Mouse (Mus musculus): ENCODE data around the gene Tmem126a. TPM values are rescaled to one million over a fixed set of nuclear protein-coding genes. Genes with fewer than 3 reads are reported as not detected.

The Tmem126a gene
- polyA plus RNA-seq, 1 experiment from 2014 or later: 119 TPM

GRCm38 (mm10) chr7:90443101-90444091 lies 13.6 kb downstream of the Tmem126a start:
- H3K36me3 ChIP-seq: peaks cover 7% of the 10 kb centered on the region; the same call in 1 of the 2 replicates
- peak; percentile 73 for ATAC-seq (ENCODE audit: low FRiP score, low read depth)
- peak overlapping the region; percentile 98 for H3K4me2 ChIP-seq (replicated peaks)
- peaks cover 6% of the 10 kb centered on the region; the same call in 1 of the 2 replicates for H3K4me1 ChIP-seq
- H3K4me3 ChIP-seq: peak overlapping the region; percentile 96
- H3K27me3 ChIP-seq: no peaks in the 10 kb centered on the region
- no peaks in the 10 kb centered on the region for H3K9me3 ChIP-seq
- under 1% methylated on average over 113 of the region's 123 CpGs for WGBS
- peak overlapping the region; percentile 99 for H3K27ac ChIP-seq (replicated peaks)
- H3K9ac ChIP-seq (replicated peaks): peak overlapping the region; percentile 98

DNA sequence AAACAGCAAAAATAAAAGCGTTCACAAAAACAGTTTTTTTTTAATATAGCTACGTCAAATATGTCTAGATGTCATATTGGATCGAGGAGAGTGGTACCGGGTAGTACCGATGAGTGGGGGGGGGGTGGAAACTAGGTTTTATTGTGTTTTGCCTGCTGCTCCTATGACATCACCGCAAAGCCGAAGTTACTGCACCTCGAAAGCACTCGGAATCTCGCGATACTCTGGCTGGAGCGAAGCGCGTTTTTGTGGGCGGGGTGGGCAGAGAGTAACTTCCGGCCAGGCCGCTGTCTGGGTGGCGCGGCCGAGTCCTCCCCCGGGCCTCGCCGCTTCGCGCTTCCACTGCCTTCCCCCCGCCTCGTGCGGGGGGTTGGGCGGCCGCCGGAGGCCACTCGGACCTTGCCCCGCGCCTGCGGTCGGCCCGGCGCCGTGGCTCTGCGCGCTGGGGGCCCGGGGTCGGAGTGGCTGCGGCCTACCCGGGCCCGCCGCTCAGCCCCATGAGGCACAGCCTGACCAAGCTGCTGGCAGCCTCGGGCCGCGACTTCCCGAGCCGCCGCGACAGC lies 14.4 kb downstream of the Tmem126a start, which contains the start of gene Crebzf:
Gene Crebzf, plus strand, starts transcription at position 212 of the 563 bp plus-strand sequence.
- WGBS: under 1% methylated on average over 54 of the region's 54 CpGs
- Histone ChIP-seq H3K9ac (replicated peaks) (peak within 1 kb of the TSS; percentile 98), H3K9me3 (no peaks in the 10 kb centered on the region)

DNA sequence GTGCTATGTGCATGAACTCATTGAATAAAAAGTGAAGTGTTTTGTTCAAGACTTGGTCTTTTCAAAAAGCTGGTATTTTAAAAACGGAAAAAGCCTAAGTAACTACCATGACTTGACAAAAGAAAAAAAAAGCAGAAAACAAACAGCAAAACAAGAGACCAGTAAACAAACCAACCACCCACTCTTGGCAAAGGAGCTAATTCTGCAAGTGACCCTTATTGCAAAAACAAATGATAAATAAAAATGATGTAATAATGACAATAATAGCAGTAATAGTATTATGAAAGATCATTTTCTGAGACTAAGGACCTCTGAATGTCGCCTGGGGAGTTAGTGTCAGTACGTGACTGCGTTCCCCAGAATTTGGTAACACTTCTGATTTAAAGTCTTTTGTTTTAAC lies 15.0 kb downstream of the Tmem126a start:
- Histone ChIP-seq H3K4me3 (peak overlapping the region; percentile 96), H3K27ac (replicated peaks) (peak overlapping the region; percentile 99), H3K9ac (replicated peaks) (peak overlapping the region; percentile 37; the same call in 1 of the 2 replicates), H3K9me3 (no peaks in the 10 kb centered on the region), H3K36me3 (0 out of 2 replicates have a peak, but pooled peaks cover under 1% of the 10 kb centered on the region), H3K4me2 (replicated peaks) (peak overlapping the region; percentile 54), H3K27me3 (no peaks in the 10 kb centered on the region), H3K4me1 (peaks cover 6% of the 10 kb centered on the region; the same call in 1 of the 2 replicates)
- peak; percentile 20 for ATAC-seq (ENCODE audit: low FRiP score, low read depth)
- 11% methylated on average over 4 of the region's 4 CpGs for WGBS

More for the DNA sequence above, 14.4 kb downstream of the Tmem126a start, which contains the start of gene Crebzf:
- Histone ChIP-seq H3K4me2 (replicated peaks) (peak within 1 kb of the TSS; percentile 98), H3K4me1 (peaks cover 6% of the 10 kb centered on the region; the same call in 1 of the 2 replicates), H3K27me3 (no peaks in the 10 kb centered on the region), H3K27ac (replicated peaks) (peak within 1 kb of the TSS; percentile 99), H3K4me3 (peak within 1 kb of the TSS; percentile 96), H3K36me3 (peaks cover 5% of the 10 kb centered on the region; the same call in 1 of the 2 replicates)
- ATAC-seq (ENCODE audit: low FRiP score, low read depth): peak; percentile 95

DNA sequence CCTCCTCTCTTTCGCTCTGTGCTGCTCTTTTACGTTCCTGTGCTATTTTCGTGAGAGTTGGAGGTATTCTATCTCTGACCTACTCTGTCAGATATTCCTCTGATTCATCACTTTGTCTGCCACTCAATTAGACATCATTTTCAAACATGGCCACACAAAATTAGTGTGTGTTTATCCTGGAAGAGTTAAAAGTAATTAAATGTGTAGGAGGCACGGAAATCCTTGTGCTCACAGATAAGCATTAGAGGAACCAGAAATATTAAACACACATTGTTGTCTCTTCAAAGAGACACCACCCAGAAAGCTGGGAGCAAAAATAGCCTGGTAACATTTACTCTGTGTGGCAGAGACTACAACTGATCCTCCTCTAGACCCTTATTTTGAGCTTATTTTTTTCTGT lies 17.0 kb downstream of the Tmem126a start:
- Histone ChIP-seq H3K27ac (replicated peaks) (no peak overlapping the region), H3K4me2 (replicated peaks) (no peak overlapping the region), H3K36me3 (no peaks in the 10 kb centered on the region), H3K9me3 (no peaks in the 10 kb centered on the region), H3K4me3 (no peak overlapping the region), H3K9ac (replicated peaks) (no peak overlapping the region), H3K4me1 (0 out of 2 replicates have a peak, but pooled peaks cover 4% of the 10 kb centered on the region), H3K27me3 (no peaks in the 10 kb centered on the region)
- WGBS: 90% methylated on average over 4 of the region's 4 CpGs
- no peak for ATAC-seq (ENCODE audit: low FRiP score, low read depth)

GRCm38 (mm10) chr7:90432221-90432620 lies 24.8 kb downstream of the Tmem126a start:
- H3K4me2 ChIP-seq (replicated peaks): no peak overlapping the region
- H3K27me3 ChIP-seq: peaks cover 1% of the 10 kb centered on the region; the same call in 1 of the 2 replicates
- H3K27ac ChIP-seq (replicated peaks): no peak overlapping the region
- H3K9ac ChIP-seq (replicated peaks): no peak overlapping the region
- H3K36me3 ChIP-seq: no peaks in the 10 kb centered on the region
- H3K4me1 ChIP-seq: no peaks in the 10 kb centered on the region; the same call in 1 of the 2 replicates
- H3K4me3 ChIP-seq: no peak overlapping the region
- ATAC-seq (ENCODE audit: low FRiP score, low read depth): no peak
- H3K9me3 ChIP-seq: no peaks in the 10 kb centered on the region

DNA sequence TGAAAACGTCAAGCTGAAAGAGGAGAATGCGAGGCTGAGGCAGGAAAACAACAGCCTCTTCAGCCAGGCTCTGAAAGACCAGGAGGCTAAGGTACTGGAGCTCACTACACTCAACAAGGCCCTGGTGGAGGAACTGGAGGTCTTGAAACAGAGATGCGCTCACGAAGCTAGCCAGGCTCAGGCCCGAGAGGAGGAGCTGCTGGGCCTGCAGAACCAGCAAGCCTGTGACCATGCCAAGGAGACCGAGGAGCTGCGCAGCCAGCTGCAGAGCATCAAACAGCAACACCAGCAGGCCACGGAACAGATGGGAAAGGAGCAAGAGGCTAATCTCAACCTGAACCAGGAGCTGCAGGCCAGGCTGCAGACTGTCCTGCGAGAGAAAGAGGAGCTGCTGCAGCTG lies 30.0 kb downstream of the Tmem126a start:
- H3K4me1 ChIP-seq: peaks cover 7% of the 10 kb centered on the region
- WGBS: 70% methylated on average over 9 of the region's 9 CpGs
- peak overlapping the region; percentile 38 for H3K4me3 ChIP-seq
- H3K9me3 ChIP-seq: no peaks in the 10 kb centered on the region
- H3K4me2 ChIP-seq (replicated peaks): peak overlapping the region; percentile 60
- ATAC-seq (ENCODE audit: low FRiP score, low read depth): no peak
- no peaks in the 10 kb centered on the region for H3K36me3 ChIP-seq
- peaks cover 7% of the 10 kb centered on the region for H3K27me3 ChIP-seq
- 0 out of 2 replicates have a peak overlapping the region, but pooled peaks have one; percentile 1 for H3K9ac ChIP-seq (replicated peaks)
- H3K27ac ChIP-seq (replicated peaks): no peak overlapping the region

DNA sequence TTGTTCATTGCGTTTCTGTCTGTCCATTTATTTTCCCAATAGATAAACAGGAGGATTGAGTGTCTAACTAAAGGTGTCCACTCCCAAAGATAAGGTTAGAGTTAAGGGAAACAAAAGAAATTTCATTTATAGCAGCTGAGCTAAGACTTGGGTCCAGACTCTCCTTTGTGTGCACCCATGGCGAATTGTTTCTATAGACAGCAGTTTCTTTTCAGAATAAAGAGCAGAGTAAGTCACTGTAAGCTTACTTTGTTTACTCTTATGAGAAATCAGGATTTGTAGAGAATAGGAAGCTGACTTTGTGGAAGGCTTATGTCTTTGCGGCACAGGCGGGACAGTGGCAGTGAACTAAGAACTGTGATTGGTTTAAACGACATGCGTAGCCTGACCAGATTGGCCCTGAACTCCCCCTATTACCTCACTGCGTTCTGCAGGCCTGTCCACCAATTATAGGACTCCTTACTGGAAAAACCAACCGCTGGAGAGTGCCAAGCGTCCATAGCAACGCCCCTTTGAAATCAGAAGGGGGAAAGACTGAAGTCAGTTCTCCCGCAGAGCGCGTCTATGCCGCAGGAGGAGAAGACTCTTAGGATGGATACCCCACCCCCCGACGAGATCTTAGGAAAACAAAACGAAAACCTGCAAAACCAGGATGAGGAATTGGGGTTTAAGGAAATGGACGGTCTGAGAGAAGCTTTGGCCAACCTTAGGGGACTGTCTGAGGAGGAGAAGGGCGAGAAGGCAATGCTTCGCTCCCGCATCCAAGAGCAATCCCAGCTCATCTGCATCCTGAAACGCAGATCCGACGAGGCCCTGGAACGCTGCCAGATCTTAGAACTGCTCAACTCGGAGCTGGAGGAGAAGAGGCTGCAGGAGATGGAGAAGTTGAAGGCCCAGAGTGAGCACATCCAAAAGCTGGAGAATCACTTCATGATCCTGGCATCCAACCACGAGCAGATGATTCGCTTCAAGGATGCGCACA lies 30.7 kb downstream of the Tmem126a start, which contains the start of gene Ccdc89:
Gene Ccdc89, plus strand, starts transcription at position 558 of the 982 bp plus-strand sequence.
- Histone ChIP-seq H3K4me1 (peaks cover 7% of the 10 kb centered on the region), H3K27ac (replicated peaks) (no peak within 1 kb of the TSS), H3K9ac (replicated peaks) (peak within 1 kb of the TSS; percentile 31), H3K4me2 (replicated peaks) (peak within 1 kb of the TSS; percentile 60), H3K4me3 (peak within 1 kb of the TSS; percentile 38), H3K36me3 (no peaks in the 10 kb centered on the region), H3K9me3 (no peaks in the 10 kb centered on the region), H3K27me3 (peaks cover 7% of the 10 kb centered on the region)
- 19% methylated on average over 29 of the region's 29 CpGs for WGBS
- ATAC-seq (ENCODE audit: low FRiP score, low read depth): peak; percentile 100

DNA sequence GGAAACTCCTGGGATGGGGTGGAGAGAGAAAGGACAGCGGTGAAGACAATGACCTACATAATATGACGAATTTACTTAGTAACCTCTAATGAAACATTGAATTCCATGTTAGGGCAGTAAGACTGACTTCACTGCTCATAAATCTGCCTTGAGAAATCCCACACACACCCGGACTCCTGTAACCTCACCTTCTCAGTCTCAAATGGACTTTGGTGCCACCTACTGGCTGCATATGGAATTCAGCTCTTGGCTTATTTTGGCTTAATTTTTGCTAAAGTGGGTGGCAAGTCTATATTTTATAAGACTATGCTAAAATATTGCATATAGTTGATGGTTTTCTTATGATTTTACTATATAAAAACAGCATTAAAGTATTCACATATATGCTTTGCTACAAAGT lies 47.1 kb downstream of the Tmem126a start:
- peak; percentile 41; the same call in 1 of the 2 replicates for ATAC-seq (ENCODE audit: low FRiP score, low read depth)
- no peak overlapping the region for H3K9ac ChIP-seq (replicated peaks)
- no peak overlapping the region for H3K4me3 ChIP-seq
- no peaks in the 10 kb centered on the region for H3K36me3 ChIP-seq
- 59% methylated on average over 3 of the region's 3 CpGs for WGBS
- H3K27ac ChIP-seq (replicated peaks): no peak overlapping the region
- no peaks in the 10 kb centered on the region for H3K9me3 ChIP-seq
- no peak overlapping the region for H3K4me2 ChIP-seq (replicated peaks)
- H3K27me3 ChIP-seq: no peaks in the 10 kb centered on the region
- H3K4me1 ChIP-seq: no peaks in the 10 kb centered on the region

Other genes starting within 250 kb of the Tmem126a start
- gene Ccdc83, start 191.5 kb downstream of the Tmem126a start, polyA plus RNA-seq (2016; fragmentation: Nextera tagmentation; extraction: Ambion mirVana): not detected in 2 replicates
- gene Sytl2, start 155.0 kb downstream of the Tmem126a start, polyA plus RNA-seq (2016; fragmentation: Nextera tagmentation; extraction: Ambion mirVana): 2.2 and 3.2 TPM in 2 replicates
- 3.0 and 3.2 TPM in 2 replicates for gene Ccdc89, start 30.7 kb downstream of the Tmem126a start, polyA plus RNA-seq (2016; fragmentation: Nextera tagmentation; extraction: Ambion mirVana)
- gene Crebzf, start 14.5 kb downstream of the Tmem126a start, polyA plus RNA-seq (2016; fragmentation: Nextera tagmentation; extraction: Ambion mirVana): 58.1 and 70.6 TPM in 2 replicates
- gene Tmem126b, start 18.8 kb upstream of the Tmem126a start, polyA plus RNA-seq (2016; fragmentation: Nextera tagmentation; extraction: Ambion mirVana): 40.7 and 44.6 TPM in 2 replicates
- 4.2 and 5.4 TPM in 2 replicates for gene Dlg2, start 19.4 kb upstream of the Tmem126a start, polyA plus RNA-seq (2016; fragmentation: Nextera tagmentation; extraction: Ambion mirVana)